Mouse (Mus musculus) small intestine, adult 2 months (tissue): ENCODE data around the gene Gm11541. TPM values are rescaled to one million over a fixed set of nuclear protein-coding genes. Genes with fewer than 3 reads are reported as not detected.
"Not testable (repeated sequence)": the region's sequence is repeated elsewhere in the genome, so short reads cannot be mapped to it uniquely, and the experiment has no call there.

ENCODE experiments used
- H3K27ac ChIP-seq: fragments of 200-500 bp; 2 replicates; pipeline ENCODE4 v1.5.1; 2012; ENCODE audit warnings: low read depth, low read length, control low read depth, inconsistent platforms; ENCODE audit not compliant: insufficient read depth
- H3K27me3 ChIP-seq: fragments of 200-500 bp; 2 replicates; pipeline ENCODE4 v1.6.1; 2012; ENCODE audit warnings: mild to moderate bottlenecking, moderate library complexity, low read length, inconsistent platforms; ENCODE audit not compliant: control insufficient read depth, insufficient read depth
- H3K36me3 ChIP-seq: fragments of 200-500 bp; 2 replicates; pipeline ENCODE4 v1.6.1; 2012; ENCODE audit warnings: mild to moderate bottlenecking, low read length, control low read depth, inconsistent platforms; ENCODE audit not compliant: control insufficient read depth, insufficient read depth
- H3K4me1 ChIP-seq: fragments of 200-500 bp; 2 replicates; pipeline ENCODE4 v1.6.1; 2012; ENCODE audit warnings: low read length, inconsistent platforms, mixed read lengths; ENCODE audit not compliant: control insufficient read depth, insufficient read depth, insufficient read length
- H3K4me3 ChIP-seq: fragments of 200-500 bp; 2 replicates; pipeline ENCODE4 v1.5.1; 2012; ENCODE audit warnings: low read depth, mild to moderate bottlenecking, control low read depth, inconsistent platforms, low read length, moderate library complexity
- CTCF ChIP-seq: fragments of 200-500 bp; IDR thresholded peaks from 2 replicates; pipeline ENCODE4 v1.5.1; 2012; ENCODE audit warnings: low read depth, mild to moderate bottlenecking, control low read depth, inconsistent platforms, low read length, moderate library complexity, mixed read lengths; ENCODE audit not compliant: insufficient replicate concordance, insufficient read length; ENCODE audit errors: extremely low read depth
- POLR2A ChIP-seq: fragments of 200-500 bp; IDR thresholded peaks from 2 replicates; pipeline ENCODE4 v1.6.1; 2012; ENCODE audit warnings: low read depth, mild to moderate bottlenecking, control low read depth, inconsistent platforms, low read length, moderate library complexity
- WGBS: fragments of 180-500 bp; shearing (Covaris S2); methylation state at CpG from one replicate; pipeline ENCODE4 v1.1.7; 2018; 5-methylcytosine and 5-hydroxymethylcytosine counted together
- polyA plus RNA-seq: library from polyadenylated mRNA; depleted of rRNA; stranded (reverse); fragments of >200 nt; gene quantifications from 2 replicates; pipeline ENCODE4 v1.2.3, GENCODE M21; 2012

The Gm11541 gene
- polyA plus RNA-seq, 1 experiment = not detected

GRCm38 (mm10) chr11:94697140-94697539 lies 7.2 kb downstream of the Gm11541 start:
- WGBS = 93% methylated on average over 2 of the region's 2 CpGs
- Histone ChIP-seq H3K36me3 (no peaks in the 10 kb centered on the region), H3K4me1 (peaks cover 4% of the 10 kb centered on the region), H3K27me3 (no peaks in the 10 kb centered on the region; the same call in 1 of the 2 replicates), H3K27ac (no peak overlapping the region), H3K4me3 (no peak overlapping the region)
- TF ChIP-seq CTCF (0 out of 2 replicates have a peak, but pooled peaks have one; percentile 21), POLR2A (no peak)

- H3K27ac ChIP-seq = peak overlapping the region; percentile 34
- H3K27me3 ChIP-seq = no peaks in the 10 kb centered on the region; the same call in 1 of the 2 replicates
- no peak for TF ChIP-seq CTCF
- TF ChIP-seq POLR2A = no peak
- no peaks in the 10 kb centered on the region for H3K4me1 ChIP-seq
- no peaks in the 10 kb centered on the region for H3K36me3 ChIP-seq
- H3K4me3 ChIP-seq = no peak overlapping the region
- 68% methylated on average over 6 of the region's 6 CpGs for WGBS
Measured at GRCm38 (mm10) chr11:94695508-94695907, 8.8 kb downstream of the Gm11541 start.

- not testable (repeated sequence) for H3K27me3 ChIP-seq, H3K27ac ChIP-seq, H3K4me3 ChIP-seq, H3K4me1 ChIP-seq, H3K36me3 ChIP-seq
Measured at GRCm38 (mm10) chr11:94692502-94692901, 11.8 kb downstream of the Gm11541 start.

- no peak for TF ChIP-seq POLR2A
- TF ChIP-seq CTCF = no peak
- Histone ChIP-seq H3K27ac (no peak overlapping the region), H3K27me3 (no peaks in the 10 kb centered on the region; the same call in 1 of the 2 replicates), H3K36me3 (no peaks in the 10 kb centered on the region), H3K4me1 (no peaks in the 10 kb centered on the region), H3K4me3 (no peak overlapping the region)
- WGBS = 73% methylated on average over 6 of the region's 6 CpGs
Measured at GRCm38 (mm10) chr11:94687178-94687577, 17.1 kb downstream of the Gm11541 start.

GRCm38 (mm10) chr11:94682427-94682826 lies 21.9 kb downstream of the Gm11541 start:
- Histone ChIP-seq H3K4me1 (peaks cover 2% of the 10 kb centered on the region; the same call in 1 of the 2 replicates), H3K27ac (no peak overlapping the region), H3K4me3 (no peak overlapping the region), H3K27me3 (no peaks in the 10 kb centered on the region; the same call in 1 of the 2 replicates), H3K36me3 (no peaks in the 10 kb centered on the region)
- TF ChIP-seq CTCF (no peak), POLR2A (no peak)
- WGBS = 82% methylated on average over 7 of the region's 7 CpGs

GRCm38 (mm10) chr11:94681640-94682039 lies 22.7 kb downstream of the Gm11541 start:
- H3K4me1 ChIP-seq = peaks cover 4% of the 10 kb centered on the region
- TF ChIP-seq CTCF (no peak), POLR2A (no peak)
- WGBS = 88% methylated on average over 4 of the region's 4 CpGs

GRCm38 (mm10) chr11:94680639-94681038 lies 23.7 kb downstream of the Gm11541 start:
- no peak overlapping the region for H3K4me3 ChIP-seq
- H3K27me3 ChIP-seq = no peaks in the 10 kb centered on the region; the same call in 1 of the 2 replicates
- peaks cover 12% of the 10 kb centered on the region for H3K4me1 ChIP-seq
- no peaks in the 10 kb centered on the region for H3K36me3 ChIP-seq
- H3K27ac ChIP-seq = no peak overlapping the region
- TF ChIP-seq POLR2A = no peak
- TF ChIP-seq CTCF = no peak

More at GRCm38 (mm10) chr11:94681640-94682039, 22.7 kb downstream of the Gm11541 start:
- H3K27me3 ChIP-seq = no peaks in the 10 kb centered on the region; the same call in 1 of the 2 replicates
- no peak overlapping the region for H3K27ac ChIP-seq
- no peak overlapping the region for H3K4me3 ChIP-seq
- H3K36me3 ChIP-seq = no peaks in the 10 kb centered on the region
